Mouse (Mus musculus) layer of hippocampus, adult 9-11 months (tissue): ENCODE results near the gene Plcb1.
A peak's percentile ranks its signal among the peaks of the same experiment; 100 is the strongest.

ENCODE experiments used
- DNase-seq: peaks from one replicate; pipeline ENCODE4 v3.0.0; 2022

Gene Plcb1

DNA sequence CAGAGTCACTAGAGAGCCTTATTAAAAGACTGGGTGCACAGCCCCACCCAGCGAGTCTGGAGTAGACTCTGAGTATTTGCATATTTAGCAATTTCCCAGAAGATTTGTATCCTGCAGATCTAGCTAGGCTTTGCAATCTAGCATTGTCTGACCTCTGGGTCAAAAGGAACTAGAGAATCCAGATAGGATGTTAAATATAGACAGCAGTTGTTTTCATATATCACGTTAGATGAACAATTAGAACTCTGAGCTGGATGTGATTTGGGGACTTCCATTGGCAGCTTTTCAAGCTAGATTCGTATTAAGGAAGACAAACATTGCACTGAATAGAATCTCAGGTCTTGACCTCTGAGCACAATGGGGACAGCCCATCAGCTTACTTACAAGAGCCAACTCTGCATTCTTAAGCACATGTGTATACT is 439.7 kb downstream of the Plcb1 start:
- DNase-seq, result no peak

DNA sequence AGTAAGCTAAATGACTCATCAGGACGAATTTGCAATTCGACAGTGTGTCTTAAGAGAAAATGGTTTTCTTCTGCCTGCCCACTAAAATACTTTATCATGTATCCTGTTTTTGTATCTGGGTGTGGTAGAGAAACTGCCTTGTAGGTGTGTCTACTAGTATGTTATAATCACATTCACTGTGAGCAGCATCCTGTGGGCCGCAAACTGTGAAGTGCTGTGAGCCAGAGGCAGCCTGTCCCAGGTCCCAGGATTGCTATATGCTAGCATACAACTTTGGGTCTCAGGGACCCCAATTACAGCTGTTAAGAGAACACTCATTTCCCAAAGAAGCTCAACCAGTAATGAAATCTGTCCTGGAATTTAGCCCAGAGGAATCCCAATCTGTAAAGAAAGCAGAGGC is 444.4 kb downstream of the Plcb1 start:
- no peak for DNase-seq

DNA sequence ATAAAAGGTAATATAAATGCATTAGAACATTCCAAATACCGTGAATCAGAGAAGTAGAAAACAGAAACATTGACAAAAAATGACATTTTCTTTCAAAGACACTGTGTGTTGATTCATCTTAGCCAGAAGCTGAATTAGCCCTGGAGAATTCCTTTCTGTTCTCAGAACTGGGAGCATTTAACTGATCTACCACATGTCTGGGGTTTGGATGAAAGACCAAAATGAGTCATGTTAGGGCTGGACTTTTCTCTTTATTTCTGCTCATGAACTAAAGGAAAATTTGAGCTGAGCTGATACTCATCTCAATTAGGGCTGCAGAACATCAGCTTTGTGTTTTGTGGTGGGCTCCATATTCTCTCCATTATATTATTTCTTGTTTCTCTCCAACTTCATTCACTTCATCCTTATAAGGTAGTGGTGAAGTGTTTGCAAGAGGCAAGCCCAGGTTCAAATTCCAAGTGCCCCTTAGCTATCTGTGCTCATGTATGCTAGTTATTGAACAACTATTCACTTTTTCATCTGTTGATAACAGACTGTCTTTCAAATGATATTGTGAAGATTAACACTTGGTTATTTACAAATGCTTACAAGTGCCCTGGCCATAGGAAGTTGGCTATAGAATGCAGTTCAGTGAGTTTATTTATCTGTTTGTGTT is 456.9 kb downstream of the Plcb1 start:
- no peak for DNase-seq

DNA sequence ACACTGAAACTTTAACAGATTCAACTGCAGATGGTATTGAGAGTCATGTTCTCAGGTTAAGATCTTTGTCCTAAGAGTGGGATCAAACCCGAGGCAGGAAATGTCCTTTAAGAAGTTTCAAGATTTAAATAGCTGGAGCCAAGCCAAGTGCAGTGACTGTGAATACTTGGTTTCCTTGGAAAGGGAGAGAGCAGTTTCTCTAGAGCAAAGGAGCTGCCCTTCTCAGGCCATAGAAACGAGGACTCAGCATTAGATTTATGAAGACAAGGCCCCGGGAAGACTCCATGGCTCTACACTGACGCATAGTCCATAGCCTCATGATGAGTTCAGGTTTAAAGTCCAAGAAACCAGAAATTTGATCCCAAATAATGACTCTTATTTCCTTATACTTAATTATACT is 457.9 kb downstream of the Plcb1 start:
- no peak for DNase-seq

DNA sequence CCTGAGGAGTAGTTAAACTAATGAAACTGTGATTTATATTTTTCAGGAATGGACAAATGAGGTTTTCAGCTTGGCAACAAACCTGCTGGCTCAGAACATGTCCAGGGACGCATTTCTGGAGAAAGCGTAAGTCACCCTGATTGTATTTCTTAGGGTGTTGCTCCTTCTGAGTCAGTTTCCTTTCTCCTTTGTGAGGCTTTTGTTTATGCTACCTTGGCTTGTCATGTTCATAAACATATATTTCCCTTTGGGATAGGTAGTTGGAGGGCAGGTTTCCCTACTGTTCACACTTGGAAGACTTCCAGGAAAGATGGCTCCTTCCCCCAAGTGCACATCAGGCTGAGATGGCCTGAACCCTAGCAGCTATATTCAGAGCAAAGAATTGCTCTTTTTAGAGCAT is 464.1 kb downstream of the Plcb1 start:
- no peak for DNase-seq

- DNase-seq, result no peak
Observed at GRCm38 (mm10) chr2:135251821-135252315, 466.0 kb downstream of the Plcb1 start.

- no peak for DNase-seq
Observed at GRCm38 (mm10) chr2:135259136-135259535, 473.3 kb downstream of the Plcb1 start.

- no peak for DNase-seq
Observed at GRCm38 (mm10) chr2:135263943-135264342, 478.1 kb downstream of the Plcb1 start.

DNA sequence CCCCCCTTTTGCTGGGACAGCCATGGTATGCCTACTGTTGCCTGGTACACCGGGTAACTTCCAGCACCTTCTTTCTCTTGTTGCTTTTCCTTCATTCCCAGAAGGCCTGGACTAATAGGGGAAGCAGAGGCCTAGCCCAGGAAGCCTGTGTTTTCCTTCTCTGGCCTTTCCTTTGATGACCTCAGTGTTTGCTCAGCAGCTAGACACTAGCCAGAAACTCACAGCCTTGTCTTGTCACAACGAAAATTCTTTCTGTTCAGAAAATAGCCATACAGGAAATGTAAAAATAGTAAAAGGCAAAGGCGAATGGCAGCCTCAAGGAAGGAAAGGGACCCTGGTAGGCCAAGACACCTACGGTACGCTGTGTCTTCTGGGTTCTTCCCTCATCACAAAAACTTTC is 489.1 kb downstream of the Plcb1 start:
- DNase-seq, result no peak

DNA sequence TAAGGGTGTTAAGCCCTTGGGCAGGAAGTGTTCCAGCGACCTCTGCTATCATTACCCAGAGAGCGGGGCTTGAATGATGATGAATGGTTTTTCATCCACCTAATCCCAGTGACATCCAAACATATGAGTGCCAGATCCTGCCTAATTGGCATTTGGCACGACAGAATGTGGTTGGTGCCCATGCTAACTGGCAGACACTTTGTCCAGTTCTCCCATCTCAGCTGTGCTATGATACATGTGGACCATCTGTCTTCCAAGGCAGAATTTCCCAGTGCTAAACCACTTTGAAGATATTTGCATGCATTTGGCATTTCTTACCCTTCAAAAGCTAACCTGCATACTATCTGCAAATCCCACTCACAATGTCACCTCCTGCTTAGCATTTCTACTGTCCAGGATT is 492.6 kb downstream of the Plcb1 start:
- DNase-seq, result peak; percentile 55

DNA sequence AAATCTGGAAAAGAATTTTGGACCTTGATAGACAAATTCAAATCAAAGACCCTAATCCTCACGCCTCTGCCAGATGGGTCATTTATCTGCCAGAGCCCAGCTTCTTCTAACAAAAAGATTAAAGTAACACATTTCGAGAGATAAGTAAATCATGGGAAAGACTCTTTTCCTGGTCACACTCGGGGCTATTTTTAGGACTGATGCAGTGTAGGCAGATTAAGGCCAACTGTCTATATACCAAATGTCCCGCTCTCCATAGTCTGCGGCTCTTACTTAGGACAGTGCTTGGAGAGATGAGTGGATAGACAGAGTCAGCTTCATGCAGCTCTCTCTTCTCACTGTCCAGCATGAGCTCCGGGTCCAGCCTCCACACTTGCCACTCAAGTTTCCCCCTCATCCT is 493.2 kb downstream of the Plcb1 start:
- no peak for DNase-seq

DNA sequence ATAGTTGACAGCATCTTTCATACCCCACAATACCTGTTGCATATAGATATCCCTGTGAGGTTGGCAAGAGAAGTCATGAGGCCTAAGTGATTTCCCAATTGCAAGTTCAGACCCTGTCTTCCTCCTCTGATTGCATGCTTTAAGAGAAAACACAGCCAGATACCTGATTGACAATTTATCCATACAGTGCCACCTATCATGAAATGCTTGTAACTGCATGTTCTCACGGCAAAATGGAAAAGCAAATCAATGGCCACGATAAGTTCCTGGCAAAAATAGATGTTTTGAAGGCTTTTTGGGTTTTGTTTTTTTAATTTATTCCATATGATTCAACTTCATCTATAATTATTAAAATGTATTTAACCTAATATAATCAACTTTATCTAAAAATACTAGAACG is 497.9 kb downstream of the Plcb1 start:
- DNase-seq, result no peak

- no peak for DNase-seq
Observed at GRCm38 (mm10) chr2:135296184-135296769, 510.4 kb downstream of the Plcb1 start.

DNA sequence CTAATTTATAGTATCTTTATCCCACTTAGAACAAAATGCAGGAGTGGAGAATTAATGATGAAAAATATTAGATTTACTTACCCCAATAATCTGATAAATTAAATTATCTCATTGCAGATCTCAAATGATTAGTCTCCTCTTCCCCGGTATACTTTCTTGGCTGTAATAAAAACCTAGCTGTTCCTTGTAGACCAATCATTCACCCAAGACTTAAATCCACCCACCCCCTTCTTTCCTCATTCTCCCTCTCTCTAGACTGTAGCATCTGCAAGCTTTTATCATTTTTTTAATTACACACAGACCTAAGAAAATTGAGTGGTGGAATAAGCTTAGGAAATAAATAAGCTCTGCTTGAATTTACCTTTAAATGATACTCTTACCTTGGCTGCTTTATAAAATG is 514.6 kb downstream of the Plcb1 start:
- DNase-seq, result no peak

DNA sequence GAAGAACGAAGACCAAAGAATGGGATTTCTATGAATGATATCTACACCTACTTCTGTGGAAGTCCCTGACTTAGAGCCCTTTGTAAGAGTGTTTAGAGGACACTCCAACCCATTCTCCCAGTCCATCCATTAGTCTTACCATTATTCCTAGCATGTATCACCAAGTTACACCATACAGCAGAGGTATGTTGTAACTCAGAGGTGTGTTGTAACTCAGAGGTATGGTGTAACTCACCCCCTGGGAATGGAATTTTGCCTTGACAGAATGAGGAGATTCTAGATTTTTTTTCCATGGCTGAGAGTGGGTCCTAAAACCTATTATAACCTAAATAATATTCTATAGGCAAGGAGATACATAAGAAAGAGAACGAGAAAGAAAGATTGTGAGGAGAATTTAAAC is 516.6 kb downstream of the Plcb1 start:
- no peak for DNase-seq

- DNase-seq, result no peak
Observed at GRCm38 (mm10) chr2:135305186-135305585, 519.3 kb downstream of the Plcb1 start.

DNA sequence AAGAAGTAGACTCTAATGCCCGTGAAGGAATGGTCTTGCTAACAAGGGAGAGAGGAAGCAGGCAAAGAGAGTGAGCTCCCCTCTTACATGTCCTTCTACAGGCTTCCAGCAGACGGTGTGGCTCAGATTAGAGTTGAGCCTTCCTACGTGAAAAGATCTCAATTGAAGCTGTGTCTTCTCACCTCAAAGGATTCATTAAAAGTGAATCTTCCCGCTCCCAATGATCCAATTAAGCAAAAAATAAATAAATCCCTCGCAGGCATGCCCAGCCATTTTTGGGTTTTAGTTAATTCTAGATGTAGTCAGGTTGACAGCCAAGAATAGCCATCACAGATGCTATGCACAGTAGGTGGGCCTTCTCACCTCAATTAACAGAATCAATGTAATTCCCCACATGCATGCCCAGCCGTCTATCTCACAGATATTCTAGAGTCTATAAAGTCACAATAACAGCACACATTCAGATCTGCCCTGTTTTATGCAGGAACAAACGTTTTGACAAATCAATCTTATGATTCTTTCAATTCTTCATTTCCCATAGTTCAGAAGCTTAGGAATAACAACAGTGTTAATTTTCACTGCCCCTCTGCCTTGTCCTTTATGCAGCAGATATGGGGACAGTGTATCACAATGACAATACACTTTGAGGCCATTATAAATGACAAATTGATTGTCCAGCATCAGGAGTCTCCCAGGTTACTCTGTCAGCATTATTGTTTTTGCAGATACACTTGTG is 520.0 kb downstream of the Plcb1 start:
- DNase-seq, result no peak

DNA sequence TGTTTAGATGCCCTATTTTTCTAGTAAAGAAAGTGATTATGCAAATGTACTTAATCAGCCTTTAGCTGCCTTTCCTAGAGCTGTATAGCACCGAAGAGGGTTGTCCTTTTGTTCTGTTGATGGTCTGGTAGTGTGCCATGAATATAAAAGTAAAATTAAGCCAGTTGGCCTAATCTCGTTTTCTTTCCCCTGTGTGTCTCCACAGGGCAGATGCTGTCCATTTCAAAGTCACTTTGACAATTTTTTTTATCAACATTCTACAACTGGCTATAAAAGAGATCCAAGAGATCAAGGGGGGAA is 520.6 kb downstream of the Plcb1 start:
- no peak for DNase-seq

DNA sequence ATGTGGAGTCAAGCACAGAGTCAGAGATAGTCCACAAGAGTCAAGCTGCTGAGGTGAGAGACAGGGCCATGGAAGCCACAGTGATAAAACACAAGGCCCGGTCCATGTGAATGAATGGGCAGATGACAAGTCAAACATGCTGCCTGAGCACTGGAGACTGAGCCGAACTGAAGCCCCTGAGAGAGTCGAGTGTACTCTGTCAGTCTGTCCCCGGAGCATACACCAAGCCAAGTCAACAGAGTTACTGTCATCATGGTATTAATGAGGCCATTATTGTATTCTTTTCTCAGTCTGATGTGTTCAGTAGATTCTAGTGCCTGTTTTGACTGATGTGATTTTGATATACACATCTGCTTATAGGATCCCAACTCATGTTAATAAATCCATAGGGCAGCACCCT is 521.9 kb downstream of the Plcb1 start:
- DNase-seq, result no peak

- no peak for DNase-seq
Observed at GRCm38 (mm10) chr2:135315980-135316379, 530.1 kb downstream of the Plcb1 start.

- no peak for DNase-seq
Observed at GRCm38 (mm10) chr2:135318136-135318535, 532.3 kb downstream of the Plcb1 start.

GRCm38 (mm10) chr2:135323276-135323954 is 537.5 kb downstream of the Plcb1 start:
- DNase-seq, result no peak

- peak; percentile 63 for DNase-seq
Observed at GRCm38 (mm10) chr2:135323955-135324302, 538.1 kb downstream of the Plcb1 start.

- DNase-seq, result no peak
Observed at GRCm38 (mm10) chr2:135328756-135329155, 542.9 kb downstream of the Plcb1 start.
